Mouse (Mus musculus) embryonic facial prominence, embryonic 12.5 days (tissue): Measurements from ENCODE around the gene Rai14. TPM values are rescaled to one million over a fixed set of nuclear protein-coding genes. Genes with fewer than 3 reads are reported as not detected.

Experiments used
- ATAC-seq: fragments of 200-750 bp; cut with Nextera tagmentation; 2 replicates; pipeline ENCODE4 v1.8.0; 2017; ENCODE audit not compliant: insufficient number of reproducible peaks, insufficient read depth, low FRiP score, low TSS enrichment
- H3K27ac ChIP-seq: fragments of 300-500 bp; sonication (generic); 2 replicates; pipeline ENCODE4 v1.5.1; 2016; ENCODE audit warnings: mild to moderate bottlenecking
- H3K27me3 ChIP-seq: fragments of 300-500 bp; sonication (generic); 2 replicates; pipeline ENCODE4 v1.6.1; 2016; ENCODE audit warnings: mild to moderate bottlenecking, moderate library complexity
- H3K36me3 ChIP-seq: fragments of 300-500 bp; sonication (generic); 2 replicates; pipeline ENCODE4 v1.6.1; 2016; ENCODE audit warnings: mild to moderate bottlenecking
- H3K4me1 ChIP-seq: fragments of 300-500 bp; sonication (generic); 2 replicates; pipeline ENCODE4 v1.6.1; 2016
- H3K4me2 ChIP-seq: fragments of 300-500 bp; sonication (generic); replicated peaks from 2 replicates; pipeline ENCODE4 v1.6.1; 2016; ENCODE audit warnings: mild to moderate bottlenecking, moderate library complexity
- H3K4me3 ChIP-seq: fragments of 300-500 bp; sonication (generic); 2 replicates; pipeline ENCODE4 v1.5.1; 2016; ENCODE audit warnings: mild to moderate bottlenecking
- H3K9ac ChIP-seq: fragments of 300-500 bp; sonication (generic); 2 replicates; pipeline ENCODE4 v1.6.1; 2016; ENCODE audit warnings: mild to moderate bottlenecking, moderate library complexity
- H3K9me3 ChIP-seq: fragments of 300-500 bp; sonication (generic); 2 replicates; pipeline ENCODE4 v1.6.1; 2016; ENCODE audit warnings: mild to moderate bottlenecking, moderate library complexity
- WGBS: fragments of 180-500 bp; shearing (Covaris S2); methylation state at CpG from one replicate; pipeline ENCODE4 v1.1.7; 2016; 5-methylcytosine and 5-hydroxymethylcytosine counted together
- polyA plus RNA-seq: library from polyadenylated mRNA; unstranded; fragments of >200 nt; fragmentation: Nextera tagmentation; extraction: Ambion mirVana; gene quantifications from 2 replicates; pipeline ENCODE4 v1.2.1, GENCODE M21; 2016

Gene Rai14
- polyA plus RNA-seq, 1 experiment from 2014 or later: 85.6 TPM

- Histone ChIP-seq H3K4me2 (no peak overlapping the region; the same call in 1 of the 2 replicates), H3K27ac (peak overlapping the region; percentile 80), H3K36me3 (no peaks in the 10 kb centered on the region), H3K9ac (0 out of 2 replicates have a peak overlapping the region, but pooled peaks have one; percentile 12), H3K27me3 (no peaks in the 10 kb centered on the region), H3K4me3 (no peak overlapping the region), H3K9me3 (no peaks in the 10 kb centered on the region), H3K4me1 (peaks cover 35% of the 10 kb centered on the region)
- ATAC-seq: peak; percentile 87; the same call in 1 of the 2 replicates
- WGBS: 8% methylated on average over 6 of the region's 6 CpGs
Observed at GRCm38 (mm10) chr15:10648372-10649109, 65.9 kb downstream of the Rai14 start.

- no peaks in the 10 kb centered on the region for H3K36me3 ChIP-seq
- peaks cover 42% of the 10 kb centered on the region for H3K4me1 ChIP-seq
- WGBS: 73% methylated on average over 5 of the region's 5 CpGs
- H3K9ac ChIP-seq: no peak overlapping the region
- no peak overlapping the region for H3K4me3 ChIP-seq
- H3K9me3 ChIP-seq: no peaks in the 10 kb centered on the region
- H3K4me2 ChIP-seq: no peak overlapping the region
- no peak for ATAC-seq
- no peak overlapping the region for H3K27ac ChIP-seq
- no peaks in the 10 kb centered on the region for H3K27me3 ChIP-seq
Observed at GRCm38 (mm10) chr15:10646297-10646696, 68.1 kb downstream of the Rai14 start.

- no peak overlapping the region for H3K4me2 ChIP-seq
- peaks cover 42% of the 10 kb centered on the region for H3K4me1 ChIP-seq
- no peaks in the 10 kb centered on the region for H3K36me3 ChIP-seq
- no peaks in the 10 kb centered on the region for H3K9me3 ChIP-seq
- no peak overlapping the region for H3K27ac ChIP-seq
- H3K4me3 ChIP-seq: no peak overlapping the region
- no peak overlapping the region for H3K9ac ChIP-seq
- no peaks in the 10 kb centered on the region for H3K27me3 ChIP-seq
- ATAC-seq: no peak
- WGBS: 69% methylated on average over 8 of the region's 8 CpGs
Observed at GRCm38 (mm10) chr15:10645101-10645500, 69.3 kb downstream of the Rai14 start.

- ATAC-seq: no peak
- Histone ChIP-seq H3K27me3 (no peaks in the 10 kb centered on the region), H3K4me2 (no peak overlapping the region), H3K9ac (no peak overlapping the region), H3K36me3 (0 out of 2 replicates have a peak, but pooled peaks cover 3% of the 10 kb centered on the region), H3K4me1 (peaks cover 35% of the 10 kb centered on the region), H3K27ac (no peak overlapping the region), H3K4me3 (no peak overlapping the region), H3K9me3 (no peaks in the 10 kb centered on the region)
- WGBS: 93% methylated on average over 3 of the region's 3 CpGs
Observed at GRCm38 (mm10) chr15:10643819-10644218, 70.6 kb downstream of the Rai14 start.

DNA sequence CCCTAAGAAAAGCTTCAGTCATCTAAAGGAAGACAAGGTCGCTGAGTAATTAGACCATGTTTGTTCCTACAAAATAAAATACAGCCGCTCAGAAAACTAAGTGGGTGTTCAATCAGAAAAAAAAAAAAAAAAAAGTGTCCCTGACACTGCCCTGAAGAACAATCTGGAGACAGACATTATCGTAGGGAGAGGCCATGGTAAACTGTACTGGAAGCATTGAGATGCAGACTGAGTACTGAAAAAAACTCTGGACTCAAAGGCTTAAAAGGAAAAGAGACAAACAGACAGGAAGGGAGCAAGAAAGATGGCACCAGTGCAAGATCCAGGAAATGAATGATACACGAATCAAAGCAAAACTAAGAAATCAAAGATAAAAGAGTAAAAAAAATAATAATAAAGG lies 71.2 kb downstream of the Rai14 start:
- ATAC-seq: no peak
- Histone ChIP-seq H3K36me3 (0 out of 2 replicates have a peak, but pooled peaks cover 3% of the 10 kb centered on the region), H3K4me3 (no peak overlapping the region), H3K27ac (no peak overlapping the region), H3K9ac (no peak overlapping the region), H3K4me1 (peaks cover 29% of the 10 kb centered on the region), H3K4me2 (no peak overlapping the region), H3K27me3 (no peaks in the 10 kb centered on the region), H3K9me3 (no peaks in the 10 kb centered on the region)
- WGBS: 44% methylated on average over 4 of the region's 4 CpGs

DNA sequence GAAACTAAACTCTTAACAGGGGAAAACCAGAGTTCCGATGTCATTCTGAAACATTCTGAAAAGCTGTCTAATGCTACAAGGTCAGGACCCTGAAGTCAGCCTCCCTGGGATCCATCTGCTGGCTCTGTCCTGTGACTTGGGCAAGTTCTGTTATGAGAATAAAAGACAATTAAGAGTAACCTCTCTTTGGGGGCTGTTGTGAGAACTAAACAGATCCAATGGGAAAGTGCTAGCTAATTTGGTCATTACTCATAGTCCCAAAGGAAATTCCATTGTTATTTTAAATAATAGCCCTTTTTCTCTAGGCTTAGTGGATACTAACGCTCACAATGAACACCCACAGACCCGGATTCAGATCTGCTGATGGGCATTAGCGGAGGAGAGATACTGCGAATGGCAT lies 72.0 kb downstream of the Rai14 start:
- H3K4me3 ChIP-seq: no peak overlapping the region
- peaks cover 25% of the 10 kb centered on the region for H3K4me1 ChIP-seq
- 0 out of 2 replicates have a peak, but pooled peaks cover 3% of the 10 kb centered on the region for H3K36me3 ChIP-seq
- H3K9me3 ChIP-seq: no peaks in the 10 kb centered on the region
- H3K27ac ChIP-seq: no peak overlapping the region
- no peak for ATAC-seq
- WGBS: 46% methylated on average over 5 of the region's 5 CpGs
- no peak overlapping the region for H3K4me2 ChIP-seq
- no peaks in the 10 kb centered on the region for H3K27me3 ChIP-seq
- H3K9ac ChIP-seq: no peak overlapping the region

DNA sequence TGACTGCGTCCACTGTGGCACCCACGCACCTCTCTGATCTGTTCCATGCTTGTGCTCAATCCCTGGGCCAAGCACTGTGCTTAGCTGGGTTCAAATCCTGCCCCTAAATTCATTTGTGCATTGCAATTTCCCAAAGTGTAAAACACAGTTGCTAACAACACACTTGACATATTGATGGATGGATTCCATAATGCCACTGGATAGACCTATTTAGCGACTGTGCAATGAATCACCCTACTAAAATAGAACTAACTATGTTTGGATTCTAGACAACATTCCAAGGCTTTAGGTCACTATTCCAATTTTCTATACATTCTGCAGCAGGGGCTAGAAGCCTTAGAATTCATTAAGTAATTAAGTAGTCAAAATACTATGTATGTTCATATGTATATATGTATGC lies 73.7 kb downstream of the Rai14 start:
- Histone ChIP-seq H3K4me2 (no peak overlapping the region), H3K36me3 (0 out of 2 replicates have a peak, but pooled peaks cover 3% of the 10 kb centered on the region), H3K4me3 (no peak overlapping the region), H3K9me3 (no peaks in the 10 kb centered on the region), H3K4me1 (peaks cover 37% of the 10 kb centered on the region), H3K27ac (no peak overlapping the region), H3K27me3 (no peaks in the 10 kb centered on the region), H3K9ac (no peak overlapping the region)
- 88% methylated on average over 3 of the region's 3 CpGs for WGBS
- ATAC-seq: no peak

- Histone ChIP-seq H3K4me1 (peaks cover 46% of the 10 kb centered on the region), H3K9me3 (no peaks in the 10 kb centered on the region), H3K27ac (peak overlapping the region; percentile 69), H3K9ac (no peak overlapping the region), H3K27me3 (no peaks in the 10 kb centered on the region), H3K4me3 (no peak overlapping the region), H3K36me3 (peaks cover 3% of the 10 kb centered on the region; the same call in 1 of the 2 replicates), H3K4me2 (no peak overlapping the region)
- 39% methylated on average over 6 of the region's 6 CpGs for WGBS
- no peak for ATAC-seq
Observed at GRCm38 (mm10) chr15:10637251-10637793, 77.1 kb downstream of the Rai14 start.

DNA sequence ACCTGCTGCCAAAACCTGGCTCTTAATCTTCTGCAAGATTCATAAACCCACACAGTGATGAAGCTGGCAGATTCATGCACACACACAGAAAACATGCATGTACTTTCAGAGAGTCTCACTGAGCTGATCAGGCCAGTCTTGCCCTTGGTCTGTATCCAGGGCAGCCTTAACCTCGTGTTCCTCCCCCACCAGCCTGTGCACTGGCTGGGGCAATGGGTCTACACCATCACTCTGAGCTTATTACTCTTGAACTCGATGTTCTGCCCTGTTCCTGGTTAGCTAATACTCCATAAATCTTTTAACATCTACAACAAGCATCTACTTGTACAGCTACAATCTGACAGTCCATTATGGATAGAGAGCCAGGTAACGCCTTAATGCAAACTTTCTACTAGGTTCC lies 77.6 kb downstream of the Rai14 start:
- no peak overlapping the region for H3K4me2 ChIP-seq
- no peaks in the 10 kb centered on the region for H3K9me3 ChIP-seq
- peaks cover 8% of the 10 kb centered on the region for H3K36me3 ChIP-seq
- no peaks in the 10 kb centered on the region for H3K27me3 ChIP-seq
- no peak for ATAC-seq
- WGBS: 79% methylated on average over 3 of the region's 3 CpGs
- 0 out of 2 replicates have a peak overlapping the region, but pooled peaks have one; percentile 30 for H3K27ac ChIP-seq
- no peak overlapping the region for H3K9ac ChIP-seq
- H3K4me3 ChIP-seq: no peak overlapping the region
- H3K4me1 ChIP-seq: peaks cover 46% of the 10 kb centered on the region

DNA sequence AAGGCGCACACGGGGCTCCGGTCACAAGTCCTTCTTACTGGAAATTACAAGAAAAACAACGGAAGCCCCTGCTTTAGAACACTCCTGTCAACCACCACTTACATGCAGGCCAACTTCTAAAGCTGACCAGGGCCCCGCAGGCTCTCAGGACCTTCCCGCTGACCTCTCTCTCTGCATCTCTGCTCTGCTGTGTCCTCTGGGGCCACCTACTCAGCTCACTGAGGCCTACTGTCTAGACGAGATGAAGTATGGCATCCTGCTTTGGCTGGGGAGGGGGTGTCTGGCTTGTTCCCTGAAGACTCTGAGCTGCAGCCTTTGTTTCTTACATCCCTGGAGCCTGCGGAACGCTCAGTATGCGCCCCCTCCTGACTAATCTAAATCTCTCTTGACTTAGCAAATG lies 79.3 kb downstream of the Rai14 start:
- no peak overlapping the region for H3K4me3 ChIP-seq
- H3K36me3 ChIP-seq: peaks cover 13% of the 10 kb centered on the region
- peak overlapping the region; percentile 91 for H3K27ac ChIP-seq
- H3K4me2 ChIP-seq: peak overlapping the region; percentile 16
- WGBS: 14% methylated on average over 10 of the region's 10 CpGs
- ATAC-seq: peak; percentile 79; the same call in 1 of the 2 replicates
- H3K9ac ChIP-seq: no peak overlapping the region
- no peaks in the 10 kb centered on the region for H3K27me3 ChIP-seq
- peaks cover 49% of the 10 kb centered on the region for H3K4me1 ChIP-seq
- H3K9me3 ChIP-seq: no peaks in the 10 kb centered on the region

DNA sequence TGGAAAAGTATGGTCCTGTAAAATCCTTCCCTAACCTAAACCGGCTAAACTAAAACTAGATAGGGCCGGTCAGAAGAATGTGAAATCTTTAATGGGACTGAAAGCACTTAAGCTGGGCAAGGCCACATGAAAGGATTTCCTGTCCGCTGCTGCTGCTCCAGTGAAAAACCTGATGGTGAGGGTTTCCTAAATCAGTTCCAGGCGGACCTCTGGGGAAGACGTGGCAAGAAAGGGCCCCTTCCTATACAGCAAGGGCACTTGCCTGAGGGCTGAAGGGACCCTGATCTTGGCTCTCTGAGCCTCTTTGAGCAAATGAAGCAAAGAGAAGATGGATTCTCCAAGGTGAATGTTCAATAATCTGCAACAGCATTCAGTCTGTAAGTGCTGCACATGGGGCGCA lies 80.2 kb downstream of the Rai14 start:
- Histone ChIP-seq H3K4me3 (no peak overlapping the region), H3K27me3 (no peaks in the 10 kb centered on the region), H3K4me1 (peaks cover 55% of the 10 kb centered on the region), H3K4me2 (no peak overlapping the region; the same call in 1 of the 2 replicates), H3K9me3 (no peaks in the 10 kb centered on the region), H3K36me3 (peaks cover 10% of the 10 kb centered on the region), H3K27ac (peak overlapping the region; percentile 91), H3K9ac (no peak overlapping the region)
- WGBS: 15% methylated on average over 6 of the region's 6 CpGs
- no peak for ATAC-seq

- H3K27ac ChIP-seq: peak overlapping the region; percentile 91
- 49% methylated on average over 4 of the region's 4 CpGs for WGBS
Observed at GRCm38 (mm10) chr15:10633381-10633780, 81.0 kb downstream of the Rai14 start.

More at GRCm38 (mm10) chr15:10633381-10633780, 81.0 kb downstream of the Rai14 start:
- no peak overlapping the region for H3K4me2 ChIP-seq
- H3K27me3 ChIP-seq: no peaks in the 10 kb centered on the region
- H3K36me3 ChIP-seq: peaks cover 10% of the 10 kb centered on the region
- H3K4me3 ChIP-seq: no peak overlapping the region
- peaks cover 58% of the 10 kb centered on the region for H3K4me1 ChIP-seq
- no peaks in the 10 kb centered on the region for H3K9me3 ChIP-seq
- no peak for ATAC-seq
- no peak overlapping the region for H3K9ac ChIP-seq
